Mouse (Mus musculus): ENCODE results near the gene Kcnq5. TPM values are rescaled to one million over a fixed set of nuclear protein-coding genes. Genes with fewer than 3 reads are reported as not detected.

Gene Kcnq5
- total RNA-seq (2015) (0.30 and 1.5 TPM in 2 replicates), total RNA-seq (2017) (0.37 and 1.1 TPM in 2 replicates)

- peak; percentile 58 for ATAC-seq (ENCODE audit: poor library complexity, severe bottlenecking)
Measured at GRCm38 (mm10) chr1:21961251-21962082, at the start of gene Kcnq5. Kcnq5 (minus strand) TSS chr1:21961942.

- no peak for ATAC-seq (ENCODE audit: poor library complexity, severe bottlenecking)
Measured at GRCm38 (mm10) chr1:21979755-21980154, 18.0 kb upstream of the Kcnq5 start.

DNA sequence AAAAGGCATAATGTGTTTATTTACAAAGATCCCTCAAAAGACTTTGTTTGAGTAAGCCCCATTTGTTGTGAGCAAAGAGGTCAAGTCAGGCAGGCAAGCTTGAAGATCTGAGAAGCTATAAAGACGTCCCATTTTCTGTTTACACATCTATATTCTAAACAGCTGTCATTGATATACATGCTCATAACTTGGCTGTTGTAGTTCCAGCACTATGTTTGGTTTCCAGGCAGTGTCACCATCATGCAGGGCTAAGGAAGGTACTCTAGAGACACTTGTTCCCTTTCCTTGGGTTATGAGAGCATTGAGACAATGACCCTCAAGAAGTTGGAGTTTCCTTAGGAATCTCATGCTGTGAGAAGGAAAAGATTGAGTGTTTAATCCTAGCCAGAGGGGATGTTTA lies 17.6 kb upstream of the Kcnq5 start:
- no peak for ATAC-seq (ENCODE audit: poor library complexity, severe bottlenecking)

DNA sequence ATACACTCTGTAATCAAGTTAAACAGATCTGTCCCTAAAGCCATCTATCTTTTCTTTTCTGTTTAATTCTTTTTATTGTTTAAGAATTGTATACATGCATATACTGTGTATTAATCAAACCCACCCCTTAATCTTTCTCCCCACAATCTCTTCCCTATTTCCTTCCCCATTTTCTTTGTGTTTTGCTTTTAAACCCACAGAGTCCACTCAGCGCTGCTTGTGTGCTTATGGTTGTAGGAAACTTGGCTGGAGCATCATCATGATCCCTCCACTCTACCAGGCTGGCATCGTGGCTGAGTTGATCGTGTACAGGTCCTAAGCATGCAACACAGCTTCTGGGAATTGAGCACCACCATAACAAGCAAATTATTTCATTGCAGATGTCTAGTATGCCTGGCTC lies 12.3 kb upstream of the Kcnq5 start:
- ATAC-seq (ENCODE audit: poor library complexity, severe bottlenecking) = no peak

GRCm38 (mm10) chr1:21967139-21967538 lies 5.4 kb upstream of the Kcnq5 start:
- ATAC-seq (ENCODE audit: poor library complexity, severe bottlenecking) = no peak

DNA sequence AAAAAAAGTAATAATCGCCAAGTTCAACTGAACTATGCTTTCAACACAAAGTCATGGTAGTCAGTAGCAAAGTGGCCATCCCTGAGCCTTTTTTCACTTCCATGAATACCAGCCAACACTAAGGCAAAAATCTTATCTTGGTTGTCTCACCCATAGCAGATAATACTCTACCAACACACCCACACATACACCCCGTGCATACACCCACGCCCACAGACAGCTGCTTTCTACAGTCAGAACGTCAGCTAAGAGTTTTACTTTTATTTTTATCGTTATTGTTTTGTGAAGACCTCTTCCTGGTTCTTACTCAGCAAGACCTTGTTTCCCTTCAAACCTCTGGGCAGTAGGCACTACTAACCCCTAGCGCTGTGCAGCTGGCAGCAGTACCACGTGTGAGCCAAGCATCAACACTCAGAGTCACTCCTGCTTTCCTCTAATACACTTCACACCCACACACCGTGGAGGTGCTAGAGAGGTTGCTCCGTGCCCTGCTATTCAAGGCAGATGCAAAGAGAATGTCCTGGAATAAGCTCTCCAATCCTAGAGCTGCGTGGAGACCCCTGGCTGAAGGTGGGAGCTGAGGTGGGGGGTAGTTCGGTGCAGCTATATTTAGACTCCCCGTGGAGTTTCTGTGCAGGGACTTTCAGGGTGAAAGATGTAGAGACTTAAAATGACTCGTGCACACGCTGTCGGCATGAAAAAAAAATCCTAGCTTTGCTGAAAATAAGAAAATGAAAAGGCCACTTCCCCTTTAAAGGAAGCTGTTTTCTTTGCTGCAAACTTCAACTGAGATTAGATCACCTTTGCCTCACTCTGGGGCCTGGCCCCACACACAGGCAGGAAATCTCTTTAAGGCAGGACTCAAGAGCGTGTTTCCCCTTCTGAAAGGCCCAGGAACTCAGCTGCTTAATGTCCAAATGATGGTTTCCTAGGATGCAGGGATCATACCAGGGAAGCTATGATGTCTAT lies 1.4 kb upstream of the Kcnq5 start:
- peak; percentile 34 for ATAC-seq (ENCODE audit: poor library complexity, severe bottlenecking)

GRCm38 (mm10) chr1:21962083-21962471 lies 335 bp upstream of the Kcnq5 start:
- ATAC-seq (ENCODE audit: poor library complexity, severe bottlenecking) = 0 out of 2 replicates have a peak, but pooled peaks have one; percentile 5

DNA sequence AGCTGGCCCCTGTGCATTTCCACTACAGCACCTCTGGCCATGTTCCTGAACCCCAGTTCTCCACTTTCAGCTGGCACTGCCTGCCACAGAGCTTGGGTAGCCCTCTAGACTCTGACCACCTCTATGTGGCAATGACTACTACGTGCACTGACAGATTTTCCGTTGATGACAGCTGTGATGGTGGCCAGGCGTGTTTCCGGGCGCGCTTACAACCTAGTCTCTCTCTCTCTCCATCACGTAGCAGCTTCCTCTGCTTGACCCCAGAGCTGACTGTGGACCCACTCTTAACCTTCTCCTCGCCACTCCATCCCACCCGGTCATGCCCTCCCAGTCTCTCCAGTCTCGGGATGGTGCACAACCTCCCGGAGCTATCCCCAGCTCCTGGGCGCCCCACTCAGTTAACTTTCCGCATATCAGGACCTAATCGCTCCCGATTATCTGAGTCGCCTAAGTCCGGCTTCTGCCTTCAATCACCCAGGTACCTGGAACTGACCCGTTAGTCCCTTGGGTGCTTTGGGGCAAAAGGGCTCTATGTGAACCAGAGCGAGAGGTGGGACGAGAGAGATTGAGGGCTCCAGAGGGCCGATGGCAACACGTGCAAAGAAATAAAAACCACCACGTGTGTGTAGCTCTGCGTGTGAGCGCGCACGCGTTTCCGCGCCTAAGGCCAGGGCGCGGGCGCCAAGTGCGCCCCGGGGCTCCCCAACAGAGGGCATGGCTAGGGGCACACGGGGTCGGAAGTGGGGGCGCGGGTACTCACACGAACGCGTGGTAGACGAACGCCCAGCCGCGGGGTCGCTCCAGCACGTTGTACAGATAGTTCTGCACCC lies 1.1 kb downstream of the Kcnq5 start:
- ATAC-seq (ENCODE audit: poor library complexity, severe bottlenecking) = peak; percentile 55

DNA sequence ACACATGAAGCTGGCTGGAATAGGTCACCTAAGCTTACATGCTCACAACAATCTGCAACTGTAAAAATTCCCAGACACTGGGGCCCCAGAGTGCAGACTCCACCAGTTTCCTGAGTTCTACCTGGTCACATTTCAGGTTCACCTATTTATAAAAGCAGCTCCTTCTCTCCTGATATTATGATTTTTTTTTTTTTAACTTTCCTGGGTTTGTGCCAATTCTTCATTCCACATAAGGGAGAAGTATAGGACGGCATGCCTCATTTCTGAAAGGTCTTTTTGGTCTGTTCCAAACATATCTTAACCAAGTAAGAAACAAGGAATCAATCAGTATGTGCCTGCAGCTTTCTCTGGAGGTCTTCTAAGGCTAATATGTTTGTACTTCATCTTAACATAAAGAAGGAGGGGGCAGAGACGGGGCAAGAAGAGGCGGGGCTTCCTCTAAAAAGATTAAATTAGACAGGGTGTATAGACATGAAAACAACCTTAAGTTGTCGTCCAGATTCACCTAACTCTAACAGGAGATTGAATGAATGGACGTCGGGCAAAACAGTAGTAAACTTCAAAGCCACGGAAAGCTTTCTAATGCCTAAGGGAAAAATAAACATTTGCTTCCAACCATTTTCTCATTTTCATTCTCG lies 2.0 kb downstream of the Kcnq5 start:
- no peak for ATAC-seq (ENCODE audit: poor library complexity, severe bottlenecking)

DNA sequence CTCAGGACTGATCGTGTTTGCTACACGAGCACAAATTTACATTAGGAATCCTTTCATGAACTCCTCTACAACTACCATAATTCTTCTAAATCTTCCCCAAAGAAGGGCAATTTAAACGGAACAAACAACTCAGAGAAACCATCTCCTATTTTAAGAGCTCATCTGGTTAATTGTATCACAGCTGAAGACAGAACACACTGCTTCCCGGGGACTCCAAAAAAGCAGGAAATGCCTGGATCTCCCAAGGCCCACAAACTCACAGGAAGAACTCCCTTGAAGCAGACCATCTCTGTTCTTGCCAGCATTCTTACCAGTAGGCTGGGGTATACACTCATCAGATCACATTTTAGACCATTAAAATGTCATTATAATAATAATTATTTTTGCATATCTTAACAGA lies 3.7 kb downstream of the Kcnq5 start:
- ATAC-seq (ENCODE audit: poor library complexity, severe bottlenecking) = no peak

- ATAC-seq (ENCODE audit: poor library complexity, severe bottlenecking) = no peak
Measured at GRCm38 (mm10) chr1:21940831-21941230, 20.9 kb downstream of the Kcnq5 start.

- no peak for ATAC-seq (ENCODE audit: poor library complexity, severe bottlenecking)
Measured at GRCm38 (mm10) chr1:21927182-21927581, 34.6 kb downstream of the Kcnq5 start.

- ATAC-seq (ENCODE audit: poor library complexity, severe bottlenecking) = no peak
Measured at GRCm38 (mm10) chr1:21923293-21923642, 38.5 kb downstream of the Kcnq5 start.

GRCm38 (mm10) chr1:21922578-21923292 lies 39.0 kb downstream of the Kcnq5 start:
- no peak for ATAC-seq (ENCODE audit: poor library complexity, severe bottlenecking)

DNA sequence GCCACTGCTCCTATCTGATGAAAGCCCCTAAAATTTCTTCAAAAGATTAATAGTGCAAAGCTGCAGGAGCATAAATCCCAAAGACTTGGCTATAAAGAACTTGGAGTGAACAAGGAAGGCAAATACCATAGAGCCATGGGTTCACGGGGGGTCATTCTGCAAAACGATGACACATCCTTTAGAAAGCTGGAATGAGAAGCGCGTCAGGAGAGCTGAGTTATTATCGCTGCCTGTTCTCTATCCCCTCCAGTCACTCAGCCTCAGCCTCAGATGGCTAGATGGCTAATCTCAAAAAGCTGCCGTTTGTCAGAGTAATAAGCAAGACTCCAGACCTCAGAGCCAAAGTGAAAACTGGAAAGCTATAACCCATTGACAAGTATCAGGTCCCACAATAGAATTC lies 42.5 kb downstream of the Kcnq5 start:
- no peak for ATAC-seq (ENCODE audit: poor library complexity, severe bottlenecking)

DNA sequence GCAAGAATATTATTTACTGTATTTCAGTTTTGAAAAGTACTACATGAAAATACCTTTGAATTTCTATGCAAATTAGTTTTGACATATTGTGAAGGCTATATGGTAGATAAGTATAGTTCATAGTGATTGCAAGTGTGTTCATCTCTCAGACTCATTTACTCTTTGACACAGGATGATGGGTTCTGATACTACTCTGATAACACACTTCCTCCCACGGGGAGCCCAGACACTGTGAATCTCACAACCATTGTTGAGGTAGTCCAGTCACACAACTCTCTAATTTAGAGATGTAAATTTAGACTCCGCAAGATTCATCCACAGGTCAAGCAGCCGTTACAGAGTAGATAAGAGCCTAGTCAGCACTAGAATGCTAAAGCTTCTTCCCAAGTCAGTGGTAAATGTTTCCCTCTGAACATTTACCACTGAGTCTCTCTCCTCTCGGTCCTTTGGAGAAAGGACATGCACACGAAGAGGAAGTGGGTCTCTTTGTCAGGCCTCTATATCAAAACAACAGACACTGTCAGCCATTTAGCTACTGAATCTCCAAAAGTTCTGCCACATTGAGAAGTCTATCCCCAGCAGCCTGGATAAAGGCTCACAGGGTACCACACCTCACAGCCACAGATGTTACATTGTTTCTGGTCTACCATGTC lies 65.5 kb downstream of the Kcnq5 start:
- ATAC-seq (ENCODE audit: poor library complexity, severe bottlenecking) = no peak

DNA sequence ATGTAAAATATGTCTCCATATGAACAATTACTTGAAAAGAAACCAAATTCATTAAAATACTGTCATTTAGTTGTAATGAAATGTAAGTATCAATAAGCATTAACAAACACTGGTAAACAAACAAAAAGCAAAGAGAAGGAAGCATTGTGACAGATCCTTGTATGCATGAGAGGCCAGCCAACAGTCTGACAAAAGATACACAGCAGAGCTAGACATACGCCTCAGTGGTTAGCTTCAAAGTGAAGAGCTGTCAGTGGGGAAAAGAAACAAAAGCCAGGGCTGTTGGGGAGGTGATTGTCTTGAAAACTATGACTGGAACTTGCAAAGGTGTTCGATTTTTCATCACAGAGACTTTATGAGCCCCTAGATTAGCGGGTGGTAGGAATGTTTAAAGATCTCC lies 78.0 kb downstream of the Kcnq5 start:
- ATAC-seq (ENCODE audit: poor library complexity, severe bottlenecking) = no peak

- ATAC-seq (ENCODE audit: poor library complexity, severe bottlenecking) = no peak
Measured at GRCm38 (mm10) chr1:21870889-21871288, 90.9 kb downstream of the Kcnq5 start.

GRCm38 (mm10) chr1:21868484-21868883 lies 93.3 kb downstream of the Kcnq5 start:
- no peak for ATAC-seq (ENCODE audit: poor library complexity, severe bottlenecking)
